Mouse (Mus musculus) retina, postnatal 1 day (tissue): ENCODE measurements around the gene Tnr.

ENCODE experiments used
- DNase-seq: peaks from one replicate; pipeline ENCODE4 v3.0.0-alpha.2; 2012

Tnr gene

DNA sequence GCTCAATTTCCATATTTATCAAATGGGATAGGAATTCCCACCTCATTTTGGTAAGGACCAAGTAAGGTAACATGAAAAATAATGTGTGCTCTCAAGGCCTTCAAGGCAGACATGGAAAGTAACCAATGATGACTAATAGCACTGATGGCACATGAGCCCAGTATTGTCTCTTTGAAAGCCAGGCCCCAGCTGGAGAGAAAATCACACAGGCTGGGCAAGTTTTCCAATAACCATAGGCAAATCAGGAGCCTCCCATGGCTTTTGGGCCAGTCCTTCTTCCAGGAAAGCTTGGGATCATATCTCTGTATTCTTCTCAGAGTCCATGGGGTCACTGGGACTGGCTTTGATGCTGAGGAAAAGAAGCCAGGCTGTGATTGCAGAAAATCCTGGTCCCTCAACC is 280.1 kb downstream of the Tnr start:
- DNase-seq: no peak

DNA sequence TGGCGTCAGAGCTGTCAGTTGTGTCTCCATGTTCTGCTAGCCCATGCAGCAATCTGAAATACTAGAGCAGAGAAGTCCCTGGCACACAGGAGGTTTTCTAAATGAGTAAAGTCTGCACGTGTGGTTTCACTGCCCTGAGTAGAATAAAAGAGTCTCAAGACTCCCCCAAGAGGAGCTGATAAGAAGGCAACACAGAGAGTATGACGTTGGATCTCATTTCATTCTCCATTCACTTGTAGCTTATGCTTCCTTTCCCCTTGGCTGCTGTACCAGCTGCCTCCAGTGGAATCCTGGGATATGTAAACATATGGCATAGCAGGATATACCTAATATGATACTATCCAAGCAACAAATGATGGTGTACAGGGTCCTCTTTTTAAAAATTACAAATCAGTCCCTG is 285.9 kb downstream of the Tnr start:
- no peak for DNase-seq

DNA sequence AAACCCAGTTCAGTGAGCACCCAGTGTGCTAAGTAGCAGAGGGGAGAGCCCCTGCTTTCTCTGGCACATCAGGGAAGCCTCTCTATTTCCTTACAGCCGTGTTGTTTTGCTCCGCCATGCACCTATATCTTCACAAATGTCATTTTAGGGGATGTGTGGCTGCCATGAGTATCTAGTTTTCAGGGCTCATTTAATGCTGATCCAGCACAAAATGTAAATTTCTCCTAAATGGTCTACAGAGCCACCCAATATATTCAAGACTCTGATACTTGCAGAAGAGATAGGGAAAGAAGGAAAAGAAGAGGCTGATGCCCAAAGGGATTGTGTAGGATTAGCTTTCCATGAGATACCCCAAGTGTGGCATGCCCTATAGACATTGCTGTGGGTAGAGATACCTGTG is 288.2 kb downstream of the Tnr start:
- DNase-seq: no peak

DNA sequence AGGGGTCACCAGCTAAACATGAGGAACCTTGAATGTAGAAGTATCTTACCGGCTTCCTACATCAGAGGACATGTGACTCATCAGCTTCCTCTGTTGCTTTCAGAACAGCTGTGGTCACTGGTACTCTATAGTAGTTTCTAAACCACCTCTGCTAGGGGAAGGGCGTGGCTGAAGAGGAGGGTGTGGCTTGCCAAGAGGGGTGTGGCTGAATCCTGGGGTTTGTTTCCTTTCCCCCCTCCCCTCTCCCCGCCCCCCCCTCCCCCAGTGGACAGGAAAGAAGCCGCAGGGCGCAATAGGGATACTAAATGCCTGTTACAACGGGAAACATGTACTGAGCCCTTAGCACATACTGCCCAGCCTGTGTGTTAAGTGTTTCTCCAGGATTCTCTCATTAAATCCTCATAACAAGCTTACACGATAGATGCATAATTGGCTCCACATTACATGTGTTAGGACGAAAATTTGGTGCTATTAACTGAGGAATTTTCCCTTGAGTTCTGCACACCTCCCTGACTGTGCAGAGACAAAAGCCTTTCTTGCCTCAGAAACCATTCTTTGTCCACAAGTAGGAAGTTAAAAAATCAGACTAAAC is 289.3 kb downstream of the Tnr start:
- DNase-seq: peak; percentile 35

DNA sequence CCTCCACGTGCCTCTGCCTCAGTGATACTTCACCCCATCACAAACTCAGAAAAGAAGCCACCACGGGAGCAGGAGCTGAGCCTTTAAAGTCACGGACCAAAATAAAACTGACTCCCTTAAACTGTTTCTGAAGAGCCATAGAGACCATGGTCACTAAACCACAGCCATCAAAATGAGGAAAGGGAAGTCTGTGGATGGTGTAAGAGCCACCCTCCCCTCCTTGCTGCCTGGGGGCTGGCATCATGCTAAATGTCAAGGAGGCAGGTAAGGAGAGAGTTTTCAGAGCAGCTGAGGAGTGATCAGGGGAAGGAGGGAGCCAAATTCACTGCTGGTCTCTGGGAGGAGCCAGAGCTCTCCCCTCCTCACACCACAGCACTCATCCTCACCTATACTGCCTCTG is 290.8 kb downstream of the Tnr start:
- DNase-seq: no peak

DNA sequence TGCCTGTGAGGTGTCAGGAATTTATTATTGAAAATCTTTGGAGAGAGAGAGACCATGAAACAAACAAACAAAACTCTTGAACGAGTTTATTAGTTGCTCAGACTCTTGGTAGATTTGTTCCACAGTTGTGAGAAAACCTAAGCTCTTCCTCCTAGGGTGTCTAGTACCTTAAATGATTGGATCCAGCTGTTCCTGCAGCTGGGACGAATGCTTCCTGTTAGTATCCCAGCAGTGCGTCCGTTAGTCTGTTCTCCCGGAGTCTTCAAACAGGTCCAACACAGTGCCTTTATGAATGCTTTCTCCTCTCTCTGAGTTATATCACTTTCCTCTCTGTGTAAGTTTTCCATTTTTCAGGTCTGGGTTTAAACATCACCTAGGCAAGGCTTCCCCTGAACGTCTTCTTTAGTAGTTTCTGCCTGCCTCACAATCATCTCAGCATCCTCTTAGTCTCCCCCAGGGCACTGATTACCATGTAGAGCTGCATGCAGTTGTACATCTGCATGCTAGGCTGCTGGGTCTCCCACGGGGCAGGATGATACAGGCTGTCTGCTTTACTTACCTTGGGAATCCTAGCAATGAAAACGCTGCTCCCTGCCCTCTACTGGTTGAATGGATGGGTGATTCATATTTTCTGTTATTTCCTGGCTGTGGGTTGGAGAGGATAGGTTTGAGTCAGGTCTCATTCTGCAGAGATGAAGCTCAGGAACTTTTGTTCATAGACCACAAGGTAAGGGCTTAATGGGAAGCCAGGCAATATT is 293.2 kb downstream of the Tnr start:
- peak; percentile 35 for DNase-seq

DNA sequence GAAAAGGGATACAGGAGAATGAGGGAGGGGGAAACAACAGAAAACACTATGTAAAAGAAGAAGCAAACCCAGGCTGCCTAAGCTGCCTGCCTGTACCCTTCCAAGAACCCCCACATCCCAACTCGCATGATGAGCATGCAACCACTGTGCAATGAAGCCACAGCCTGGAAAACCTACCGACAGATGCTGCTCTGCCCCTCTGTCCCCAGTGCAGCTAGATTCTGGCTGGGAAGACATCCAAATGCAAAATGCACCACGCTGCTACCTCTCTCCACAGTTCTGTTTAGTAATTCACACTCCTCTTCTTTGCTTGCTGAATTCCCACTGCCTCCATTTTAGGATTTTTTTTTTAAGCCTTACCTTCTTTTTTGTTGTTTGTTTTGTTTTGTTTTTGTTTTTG is 295.9 kb downstream of the Tnr start:
- DNase-seq: no peak

DNA sequence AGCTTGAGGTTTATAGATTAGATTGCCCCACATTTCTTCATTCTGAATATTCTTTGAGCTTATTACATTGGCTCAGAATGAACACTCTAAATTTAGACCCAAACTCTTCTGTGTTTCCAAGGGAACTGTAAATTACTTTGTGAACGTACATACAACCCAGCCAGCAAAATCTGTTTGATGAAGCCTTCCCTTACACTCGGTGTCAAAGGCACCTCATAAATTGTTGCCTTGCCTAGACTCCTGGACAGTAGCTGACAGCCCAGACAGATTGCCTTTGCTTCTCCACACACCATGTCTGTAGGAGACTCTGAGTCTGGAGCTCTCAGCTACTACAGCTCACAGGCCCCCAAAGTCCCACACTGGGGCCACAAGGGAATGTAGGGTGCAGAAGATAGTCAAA is 298.8 kb downstream of the Tnr start:
- DNase-seq: no peak

DNA sequence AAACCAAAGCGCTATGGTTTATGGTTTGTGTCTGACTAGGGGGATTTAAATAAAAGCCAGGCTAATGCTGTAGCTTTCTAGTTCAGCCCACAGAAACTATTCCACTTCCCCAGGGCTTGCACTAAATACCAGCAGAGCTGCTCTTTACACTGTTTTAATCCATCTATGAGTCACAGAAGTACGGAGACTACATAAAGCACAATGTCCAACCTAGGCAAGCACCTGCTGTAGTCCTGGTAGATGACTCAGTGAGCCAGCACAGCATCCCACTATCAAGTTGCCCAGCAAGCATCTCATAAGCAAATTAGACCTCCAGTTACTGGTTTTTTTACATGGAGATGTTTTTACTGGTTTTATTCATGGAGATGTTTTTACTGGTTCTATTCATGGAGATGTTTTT is 305.0 kb downstream of the Tnr start:
- DNase-seq: no peak

DNA sequence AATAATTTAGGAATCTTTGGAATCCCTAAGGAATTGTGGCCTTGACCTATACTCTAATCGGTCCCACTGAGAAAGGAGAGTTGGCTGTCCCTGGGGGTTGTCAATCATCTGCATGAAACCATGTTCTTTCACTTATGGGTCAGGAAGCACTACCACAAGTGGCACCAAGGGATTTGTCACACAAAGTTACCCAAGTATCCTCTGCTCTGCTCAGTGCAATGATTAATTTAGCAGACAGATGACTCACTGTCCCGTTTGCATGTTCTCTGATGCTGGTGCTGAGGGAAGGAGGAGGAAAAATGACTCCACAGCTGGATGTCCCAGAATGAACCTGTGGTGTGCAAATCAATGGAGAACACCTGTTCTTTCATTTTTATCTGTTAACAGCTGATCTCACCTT is 309.6 kb downstream of the Tnr start:
- no peak for DNase-seq

DNA sequence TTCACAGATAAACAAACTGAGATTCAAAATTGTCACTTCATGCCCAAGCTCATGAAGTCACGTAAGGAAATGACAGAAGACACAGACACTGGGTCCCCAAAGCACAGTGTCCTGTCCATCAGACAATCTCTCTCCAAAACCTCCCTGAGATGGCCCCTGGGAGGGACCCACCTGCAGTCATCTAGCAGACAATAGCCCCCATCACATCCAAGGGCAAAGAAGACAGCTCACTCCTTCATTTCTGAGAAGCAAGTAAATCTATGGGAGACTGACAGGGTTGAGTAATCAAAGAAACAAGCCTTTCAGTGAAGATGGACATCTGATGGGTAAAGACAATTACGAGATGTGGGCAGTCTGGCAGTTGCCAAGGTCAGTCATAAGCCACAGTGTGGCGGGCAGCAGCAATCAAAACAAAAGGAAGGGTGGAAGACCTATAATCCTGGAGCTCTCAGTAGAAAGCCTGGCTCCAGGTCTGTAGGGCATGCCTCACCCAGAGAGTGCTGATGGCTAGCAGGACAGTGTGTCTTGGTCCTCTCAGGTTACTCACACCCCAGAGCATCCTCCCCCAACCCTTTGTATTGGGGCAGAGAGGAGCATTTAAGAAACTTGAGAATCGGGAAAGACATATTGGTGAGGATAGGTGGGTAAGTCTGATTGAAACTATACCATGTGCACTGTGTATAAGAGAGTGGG is 310.2 kb downstream of the Tnr start:
- DNase-seq: no peak

DNA sequence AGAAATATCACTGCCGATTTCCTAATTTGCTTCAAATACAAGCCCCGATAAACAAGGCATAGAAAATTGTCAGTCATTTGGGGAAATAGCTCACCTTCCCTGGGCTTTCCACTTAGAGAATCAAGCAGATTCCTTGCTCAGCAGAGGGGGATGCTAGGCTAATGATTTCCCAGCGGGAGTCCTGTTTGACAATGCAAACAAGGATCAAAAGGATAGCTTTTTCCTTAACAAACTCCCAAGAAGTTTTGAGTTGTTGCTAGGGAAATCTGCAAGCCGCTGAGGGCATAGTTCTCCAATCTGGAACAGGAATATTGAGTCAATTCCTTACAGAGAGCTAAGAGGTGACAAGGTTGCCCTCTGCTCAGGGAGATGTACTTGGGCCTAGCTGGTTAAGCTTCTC is 311.6 kb downstream of the Tnr start:
- peak; percentile 15 for DNase-seq

DNA sequence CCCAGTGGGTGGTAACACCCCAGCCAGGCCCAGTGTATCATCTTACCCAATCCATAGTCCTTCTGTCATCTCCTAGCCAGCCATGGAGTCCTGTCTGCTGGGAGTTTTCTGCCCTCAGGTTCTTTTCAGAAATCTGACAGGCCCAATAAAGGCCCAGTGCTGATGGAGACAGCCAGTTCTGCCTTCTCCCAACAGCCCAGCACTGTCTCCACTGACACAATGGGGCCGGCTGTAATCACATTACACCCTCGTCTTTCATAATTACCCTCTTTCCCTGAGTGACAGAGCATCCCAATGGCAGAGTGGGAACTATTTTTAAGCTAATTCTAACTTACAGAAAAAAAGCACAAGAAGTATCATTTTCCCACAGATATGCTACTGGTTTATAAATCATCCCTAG is 316.8 kb downstream of the Tnr start:
- DNase-seq: no peak

DNA sequence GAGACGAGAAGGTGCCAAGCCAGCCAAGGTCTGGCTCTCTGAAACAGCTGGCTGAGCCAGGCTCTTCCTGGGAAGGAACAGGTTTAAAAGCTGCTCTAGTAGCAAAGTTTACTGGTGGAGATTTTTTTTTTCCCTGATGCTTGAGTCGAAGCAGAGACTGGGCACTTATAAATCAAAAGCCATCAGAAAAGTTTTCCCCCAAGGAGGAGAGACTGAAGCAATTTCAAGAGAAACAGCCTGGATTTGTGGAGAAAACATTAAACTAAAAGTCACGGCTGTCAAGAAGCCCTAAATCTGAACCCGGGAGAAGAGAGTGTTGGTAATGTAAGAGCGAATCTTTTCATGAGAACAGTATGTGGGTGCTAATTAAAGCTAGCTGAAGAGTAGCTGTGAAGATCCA is 319.3 kb downstream of the Tnr start:
- no peak for DNase-seq

DNA sequence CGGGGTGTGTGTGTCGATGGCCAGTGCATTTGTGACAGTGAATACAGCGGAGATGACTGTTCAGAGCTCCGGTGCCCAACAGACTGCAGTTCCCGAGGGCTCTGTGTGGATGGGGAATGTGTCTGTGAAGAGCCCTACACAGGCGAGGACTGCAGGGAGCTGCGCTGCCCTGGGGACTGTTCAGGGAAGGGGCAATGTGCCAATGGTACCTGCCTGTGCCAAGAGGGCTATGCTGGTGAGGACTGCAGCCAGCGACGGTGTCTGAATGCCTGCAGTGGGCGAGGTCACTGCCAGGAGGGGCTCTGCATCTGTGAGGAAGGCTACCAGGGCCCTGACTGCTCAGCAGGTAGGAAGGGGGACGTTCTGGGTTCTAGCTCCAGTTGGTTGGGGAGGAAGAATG is 328.5 kb downstream of the Tnr start:
- no peak for DNase-seq

DNA sequence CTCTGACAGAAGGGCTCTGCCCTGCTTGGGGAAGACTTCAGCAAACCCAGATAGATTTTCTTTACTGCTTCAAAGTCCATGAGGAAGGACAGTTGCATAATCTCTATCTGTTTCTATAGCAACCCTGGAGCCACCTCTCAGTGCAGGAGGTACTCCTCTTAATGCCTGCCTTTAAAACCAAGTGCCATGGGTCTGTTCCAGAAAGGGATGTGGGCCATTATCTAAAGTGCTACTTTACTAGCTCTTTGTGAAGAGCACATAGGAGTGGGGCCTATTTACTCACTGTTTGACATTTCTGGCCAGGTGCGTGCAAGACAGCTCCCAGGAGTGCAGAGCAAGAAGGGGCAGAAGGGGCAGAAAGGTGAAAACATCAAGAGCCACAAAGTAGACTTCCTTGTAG is 330.7 kb downstream of the Tnr start:
- no peak for DNase-seq

DNA sequence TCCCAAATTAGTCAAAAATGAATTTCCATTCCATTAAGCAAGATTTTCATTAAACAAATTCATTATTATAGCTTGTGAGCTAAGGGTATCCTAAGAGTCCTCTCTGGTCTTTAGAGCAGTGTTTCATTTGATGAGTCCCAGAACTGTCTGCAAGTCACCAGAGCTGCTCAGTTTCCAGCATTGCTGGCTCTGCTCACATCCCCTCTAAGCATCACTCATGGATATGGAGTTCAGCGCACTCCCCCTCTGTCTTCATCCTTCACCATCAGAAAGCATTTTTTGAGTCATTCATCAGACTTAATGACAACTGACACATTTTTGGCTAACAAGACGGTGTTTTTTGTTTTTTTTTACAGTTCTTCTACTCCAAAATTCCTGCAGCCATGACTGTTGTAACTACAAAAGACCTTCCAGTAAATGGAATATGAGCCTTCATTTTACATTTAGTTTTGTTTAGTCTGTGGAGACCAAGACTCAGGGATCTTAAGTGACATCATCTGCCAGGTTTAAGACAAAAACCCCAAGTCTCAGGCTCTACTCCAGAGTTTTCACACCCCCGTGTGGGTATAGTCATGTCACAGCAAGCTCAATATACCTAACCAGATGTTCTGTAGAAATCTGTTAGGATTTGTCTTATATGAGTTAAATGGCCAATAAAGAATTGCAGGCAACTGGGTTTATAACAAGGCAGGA is 338.4 kb downstream of the Tnr start:
- DNase-seq: no peak

DNA sequence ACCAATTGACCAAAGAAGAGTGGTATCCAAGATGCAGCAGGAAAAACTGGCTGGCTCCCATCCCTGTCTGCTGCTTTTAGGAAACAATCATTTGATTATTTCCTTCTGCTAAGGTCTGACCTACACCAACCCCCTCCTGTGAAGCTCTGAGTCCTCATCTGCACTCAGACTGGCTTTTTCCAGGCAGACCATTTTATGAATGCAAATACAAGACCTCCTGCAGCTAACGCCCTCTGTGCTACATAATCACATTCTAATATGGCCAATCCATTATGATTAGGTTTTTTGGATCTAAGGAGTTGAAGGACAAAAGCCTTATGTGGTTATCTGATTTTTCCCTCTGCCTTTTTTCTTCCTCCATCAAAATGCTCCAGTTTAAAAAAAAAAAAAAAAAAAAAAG is 342.1 kb downstream of the Tnr start:
- no peak for DNase-seq

DNA sequence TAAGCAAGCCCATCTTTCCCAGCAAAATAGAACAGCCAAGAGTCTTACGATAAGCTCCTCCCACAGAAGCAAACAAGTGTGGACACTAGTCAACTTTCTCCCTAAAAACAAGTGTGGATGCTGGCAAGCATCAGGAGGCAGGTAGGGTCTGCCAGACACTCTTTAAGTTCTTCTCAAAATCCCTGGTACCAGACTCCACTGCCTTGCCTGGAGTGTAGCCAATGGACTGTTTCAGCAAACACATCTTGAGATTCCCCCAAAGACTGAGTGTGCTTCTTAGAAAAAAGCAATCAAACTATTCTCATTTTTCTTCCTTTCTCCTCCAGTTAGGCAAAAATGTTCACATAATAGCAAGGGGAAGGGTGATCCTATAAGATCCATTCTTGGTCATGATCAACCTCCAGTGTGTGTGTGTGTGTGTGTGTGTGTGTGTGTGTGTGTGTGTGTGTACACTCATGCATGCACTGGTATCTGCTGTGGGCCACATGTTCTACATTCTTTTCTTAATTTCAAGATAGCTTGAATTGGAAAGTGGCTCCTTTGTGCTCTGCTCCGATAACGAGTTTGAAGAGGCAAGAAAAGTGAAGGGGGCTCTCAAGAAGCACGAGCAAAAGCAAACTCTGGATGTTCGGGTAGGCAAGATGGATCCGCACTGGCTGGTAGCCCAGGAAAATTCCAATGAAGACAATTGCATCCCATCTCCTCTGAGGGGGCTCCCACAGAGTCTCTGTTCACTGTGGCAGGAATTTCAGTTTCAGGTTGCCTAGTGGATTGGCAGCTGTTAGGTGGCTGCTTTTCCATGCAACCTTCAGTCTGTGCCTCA is 346.3 kb downstream of the Tnr start:
- no peak for DNase-seq

DNA sequence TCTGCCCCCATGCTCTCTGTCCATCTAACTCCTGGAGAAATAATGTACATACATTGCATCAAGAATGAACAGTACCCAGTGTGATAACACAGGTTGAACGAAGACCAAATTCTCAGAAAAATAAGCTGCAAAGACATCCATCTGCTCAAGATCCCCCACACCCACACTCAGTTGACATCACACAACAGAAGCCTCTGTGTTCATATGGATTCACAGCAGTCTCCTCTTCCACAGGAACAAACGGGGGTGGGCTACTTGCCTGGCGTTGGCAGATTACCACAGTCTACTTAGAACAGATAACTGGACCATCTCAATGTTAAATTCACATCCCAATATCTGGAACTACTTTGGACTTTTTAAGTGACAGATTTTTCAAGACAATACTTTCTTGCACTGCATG is 349.3 kb downstream of the Tnr start:
- DNase-seq: no peak

DNA sequence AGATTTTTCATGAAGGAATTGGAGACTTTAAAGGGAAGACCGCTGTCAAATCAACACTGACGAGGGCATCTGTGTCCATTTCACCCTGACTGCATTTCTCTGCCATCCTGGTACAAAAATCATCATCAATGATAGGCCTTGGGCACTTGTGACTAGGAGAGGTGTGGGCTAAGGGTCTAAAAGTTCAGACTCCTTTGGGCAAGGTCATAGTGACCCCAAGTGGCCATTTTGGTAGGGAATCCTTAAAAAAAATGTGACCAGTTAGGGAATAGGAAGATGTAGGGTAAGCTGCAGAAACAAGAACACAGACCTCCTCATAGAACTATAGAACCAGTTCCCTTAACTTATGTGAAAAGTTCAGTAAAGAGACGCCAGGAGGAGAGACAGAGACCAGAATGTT is 355.1 kb downstream of the Tnr start:
- peak; percentile 44 for DNase-seq

DNA sequence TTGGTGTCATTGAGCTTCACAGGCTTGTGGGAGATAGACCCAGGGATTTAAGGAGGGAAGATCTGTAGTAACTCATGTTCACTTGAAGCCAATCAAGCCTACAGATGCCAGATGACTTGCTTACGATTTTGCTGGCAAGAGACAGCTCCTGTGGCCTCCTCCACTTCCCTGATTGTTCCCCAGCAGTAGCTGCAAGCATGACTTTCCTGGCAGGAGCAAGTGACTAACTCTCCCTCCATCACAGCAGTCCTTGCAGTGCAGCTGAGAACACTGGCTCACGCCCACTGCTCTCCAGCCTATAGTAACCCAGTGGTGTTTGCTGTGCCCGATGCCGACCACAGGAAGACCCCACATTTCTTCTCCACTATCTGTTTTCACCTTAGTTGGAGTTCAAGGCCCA is 356.3 kb downstream of the Tnr start:
- DNase-seq: no peak

DNA sequence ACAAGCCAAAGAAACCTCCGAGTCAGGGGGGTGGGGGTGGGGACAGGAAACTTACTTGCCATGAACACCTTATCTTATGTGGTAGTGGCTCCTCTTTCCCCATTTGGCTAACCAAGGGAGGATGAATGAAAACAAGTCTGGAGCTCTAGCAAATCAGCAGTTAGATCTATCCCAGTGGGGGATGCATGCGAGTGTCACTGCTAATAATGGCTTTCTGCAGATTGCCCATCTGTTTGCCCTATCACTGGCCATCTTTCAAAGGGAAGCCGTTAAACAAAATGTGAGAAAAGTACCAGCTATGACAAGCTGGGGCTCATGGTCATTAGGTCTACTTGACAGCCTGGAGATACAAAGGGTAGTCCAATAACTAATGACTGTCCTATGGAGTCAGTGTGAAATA is 361.9 kb downstream of the Tnr start:
- DNase-seq: peak; percentile 7
